ENCODE assay signal across 15 mouse cellular contexts in genomic region chr9:106783554-106783953, GRCm38 (mm10). TPM values are rescaled to one million over a fixed set of nuclear protein-coding genes. Genes with fewer than 3 reads are reported as not detected.
DNase-seq lines count a peak whose midpoint lies in the region.
"Had no signal": no experiment of that assay in that cellular context is flagged by ENCODE, and none has a peak within 500 bp of the region (broad histone marks: within the 10 kb centered on the region; RNA-seq: fewer than 3 reads in every experiment).

No protein-coding gene starts in this region.

- DNase-seq in heart, adult 11 months, result peak; percentile 80
- DNase-seq in heart, postnatal 4 days, result no peak
- peak; percentile 76 for DNase-seq in kidney, adult 9 months
- no peak for DNase-seq in kidney, postnatal 10 days
- peak; percentile 25 for DNase-seq in adrenal gland, postnatal 10 days
- peak; percentile 25 to 71 for DNase-seq in kidney, postnatal 25 days
- DNase-seq in c-Kit-positive CD71-positive TER-119-positive erythroid progenitor cells, embryonic 14.5 days (ENCODE audit: low spot score), result no peak
- DNase-seq: cerebellum, adult 2 months; cerebellum, postnatal 25 days; forebrain, postnatal 0 days; gastrocnemius, postnatal 25 days; heart, postnatal 36 days; layer of hippocampus, adult 9-11 months; right cerebral cortex, adult 18-20 months; right cerebral cortex, postnatal 4 days had no signal

RNA-seq across cellular contexts. Expression of gene Rad54l2, which starts 5.4 kb away (rescaled TPM):
- total RNA-seq in heart, postnatal 4 days (2021), result 10 to 100 TPM; 17.8 to 18.2 TPM
- 10 to 100 TPM; 19.6 to 22.2 TPM for total RNA-seq in adrenal gland, postnatal 10 days (2021)

RNA-seq across cellular contexts. Expression of gene Dcaf1, which starts 38.1 kb away (rescaled TPM):
- 10 to 100 TPM; 28.8 to 29.5 TPM for total RNA-seq in heart, postnatal 4 days (2021)
- total RNA-seq in adrenal gland, postnatal 10 days (2021), result 10 to 100 TPM; 23.9 to 29.2 TPM

Comparison
In these comparisons a context has a peak if more than half of its experiments do, and no peak if none do; other contexts are left out.
1. DNase-seq: peak in heart, adult 11 months (single experiment), kidney, adult 9 months (single experiment), adrenal gland, postnatal 10 days (single experiment) and kidney, postnatal 25 days (2 of 2); none in heart, postnatal 4 days (single experiment), kidney, postnatal 10 days (single experiment) and c-Kit-positive CD71-positive TER-119-positive erythroid progenitor cells, embryonic 14.5 days (single experiment).